Mouse (Mus musculus): ENCODE data around the gene Elavl3.

The Elavl3 gene

DNA sequence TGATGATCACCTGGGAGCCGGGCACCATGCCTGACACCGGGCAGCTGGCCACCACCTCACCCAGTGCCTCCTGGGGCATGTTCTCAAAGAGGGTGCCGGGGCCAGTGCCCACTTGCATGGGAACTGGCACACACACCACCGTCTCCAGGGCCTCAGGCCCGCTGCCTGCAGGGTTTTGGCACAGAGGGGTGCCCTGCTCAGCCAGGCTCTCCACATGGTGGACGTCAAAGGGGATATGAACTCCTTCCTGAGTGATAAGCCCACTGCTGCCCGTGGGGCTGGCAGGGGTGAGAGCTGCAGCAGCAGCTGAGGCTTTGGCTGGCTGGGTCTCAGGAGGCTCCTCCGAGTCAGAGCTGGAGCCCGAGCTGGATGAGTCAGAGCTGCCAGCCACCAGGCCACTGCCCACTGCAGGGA is 6.2 kb upstream of the Elavl3 start:
- DNase-seq (ENCODE audit: low read depth, low spot score), result no peak

GRCm38 (mm10) chr9:22057031-22057517 is 5.3 kb upstream of the Elavl3 start:
- no peak for DNase-seq (ENCODE audit: low read depth, low spot score)

GRCm38 (mm10) chr9:22056303-22056910 is 4.6 kb upstream of the Elavl3 start:
- DNase-seq (ENCODE audit: low read depth, low spot score), result no peak

DNA sequence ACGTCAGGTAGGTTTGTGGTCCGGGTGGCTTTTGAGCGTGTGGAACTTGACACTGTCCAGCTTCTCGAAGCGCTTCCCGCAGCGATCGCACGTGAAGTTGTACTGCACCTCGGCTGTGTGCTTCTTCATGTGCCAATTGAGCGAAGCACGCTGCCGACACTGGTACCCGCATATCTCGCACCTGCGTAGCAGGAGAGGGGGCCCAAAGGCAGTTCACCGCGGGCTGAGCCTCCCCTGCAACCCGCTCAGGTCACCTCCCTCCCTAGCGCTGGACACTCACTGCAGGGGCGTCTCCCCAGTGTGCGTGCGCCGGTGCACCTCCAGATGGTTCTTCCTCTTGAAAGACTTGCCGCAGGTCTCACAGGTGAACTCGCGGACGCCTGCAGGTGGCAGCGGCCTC is 3.9 kb upstream of the Elavl3 start:
- no peak for DNase-seq (ENCODE audit: low read depth, low spot score)

DNA sequence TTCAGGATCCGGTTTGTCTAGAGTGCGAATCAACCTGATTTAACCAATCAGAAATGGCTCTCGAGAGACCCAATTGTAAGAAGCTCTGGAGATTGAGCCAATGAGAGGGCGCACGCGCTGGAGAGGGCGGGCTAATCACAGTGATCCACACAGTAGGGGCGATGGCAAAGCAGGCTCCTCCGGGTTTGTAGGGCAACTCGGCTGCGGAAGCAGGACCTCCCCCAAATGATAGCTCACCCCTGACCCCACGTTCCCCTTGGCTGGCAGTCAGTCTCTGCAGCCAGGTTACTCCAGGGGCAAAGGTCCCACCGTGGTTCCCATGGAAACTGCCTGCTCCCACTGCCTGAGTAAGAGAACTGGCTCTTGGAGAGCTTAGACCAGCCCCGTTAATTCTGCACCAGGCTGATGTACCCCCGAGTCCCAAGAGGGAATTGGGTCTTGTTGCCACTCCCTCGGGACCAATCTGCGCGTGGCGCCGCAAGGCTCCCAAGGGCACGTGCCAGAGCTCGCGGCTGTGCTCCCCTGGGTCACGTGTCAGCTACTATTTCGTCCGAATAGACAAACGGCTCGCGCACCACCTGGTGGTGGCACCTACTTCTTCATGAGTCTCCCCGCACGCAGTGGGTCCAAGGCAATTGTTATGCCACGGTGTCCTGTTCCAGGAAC is 2.7 kb upstream of the Elavl3 start:
- peak; percentile 95 for DNase-seq (ENCODE audit: low read depth, low spot score)

- peak; percentile 61 for DNase-seq (ENCODE audit: low read depth, low spot score)
Measured at GRCm38 (mm10) chr9:22053657-22054056, 1.8 kb upstream of the Elavl3 start.

GRCm38 (mm10) chr9:22051161-22051957 is 464 bp downstream of the Elavl3 start:
- DNase-seq (ENCODE audit: low read depth, low spot score), result peak; percentile 26

- DNase-seq (ENCODE audit: low read depth, low spot score), result peak; percentile 93
Measured at GRCm38 (mm10) chr9:22050351-22050889, 1.4 kb downstream of the Elavl3 start.

GRCm38 (mm10) chr9:22049721-22050270 is 2.0 kb downstream of the Elavl3 start:
- no peak for DNase-seq (ENCODE audit: low read depth, low spot score)

GRCm38 (mm10) chr9:22049315-22049714 is 2.5 kb downstream of the Elavl3 start:
- DNase-seq (ENCODE audit: low read depth, low spot score), result no peak

GRCm38 (mm10) chr9:22047329-22047728 is 4.5 kb downstream of the Elavl3 start:
- DNase-seq (ENCODE audit: low read depth, low spot score), result peak; percentile 19

- DNase-seq (ENCODE audit: low read depth, low spot score), result no peak
Measured at GRCm38 (mm10) chr9:22041832-22042231, 10.0 kb downstream of the Elavl3 start.

- DNase-seq (ENCODE audit: low read depth, low spot score), result no peak
Measured at GRCm38 (mm10) chr9:22037826-22038225, 14.0 kb downstream of the Elavl3 start.

- DNase-seq (ENCODE audit: low read depth, low spot score), result no peak
Measured at GRCm38 (mm10) chr9:22035300-22036044, 16.4 kb downstream of the Elavl3 start.

DNA sequence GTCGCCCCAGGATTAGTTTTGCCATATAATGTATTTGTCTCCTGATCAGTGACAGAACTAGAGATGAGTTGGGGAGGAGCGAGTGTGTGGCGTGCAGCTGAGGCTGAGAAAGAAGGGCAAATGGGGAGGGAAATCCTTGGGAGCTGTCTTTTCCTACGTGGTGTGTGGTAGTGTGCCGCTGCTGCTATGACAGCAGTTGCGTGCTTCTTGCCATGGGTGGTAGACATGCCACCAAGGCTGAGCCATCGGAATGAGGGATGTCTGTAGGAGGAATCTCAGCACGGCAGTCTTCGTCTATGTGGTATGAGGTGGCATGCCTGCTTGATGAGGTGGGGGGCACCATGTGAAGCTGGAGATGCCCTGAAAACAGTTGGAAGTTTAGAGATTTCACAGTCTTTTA is 21.4 kb downstream of the Elavl3 start:
- DNase-seq (ENCODE audit: low read depth, low spot score), result no peak

- no peak for DNase-seq (ENCODE audit: low read depth, low spot score)
Measured at GRCm38 (mm10) chr9:22028467-22028866, 23.4 kb downstream of the Elavl3 start.

DNA sequence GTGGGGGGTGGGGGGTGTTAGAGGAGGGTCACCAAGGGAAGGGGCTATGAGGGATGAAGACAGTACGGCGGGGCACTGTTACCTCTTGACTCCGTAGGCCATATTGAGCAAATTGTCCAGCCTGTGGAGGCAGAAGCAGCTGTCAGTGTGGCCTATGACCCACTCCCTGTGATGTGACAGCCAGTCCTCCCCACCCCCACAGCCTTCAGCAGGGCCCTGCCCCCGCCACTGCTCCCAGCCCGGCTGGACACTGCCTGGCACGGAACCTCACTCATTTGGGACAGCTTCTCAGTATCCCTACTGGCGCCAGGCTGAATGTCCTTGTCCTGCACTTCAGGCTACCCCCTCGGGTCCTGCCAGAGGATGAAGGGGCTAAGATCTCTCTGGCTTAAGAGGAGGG is 27.2 kb downstream of the Elavl3 start:
- DNase-seq (ENCODE audit: low read depth, low spot score), result no peak

DNA sequence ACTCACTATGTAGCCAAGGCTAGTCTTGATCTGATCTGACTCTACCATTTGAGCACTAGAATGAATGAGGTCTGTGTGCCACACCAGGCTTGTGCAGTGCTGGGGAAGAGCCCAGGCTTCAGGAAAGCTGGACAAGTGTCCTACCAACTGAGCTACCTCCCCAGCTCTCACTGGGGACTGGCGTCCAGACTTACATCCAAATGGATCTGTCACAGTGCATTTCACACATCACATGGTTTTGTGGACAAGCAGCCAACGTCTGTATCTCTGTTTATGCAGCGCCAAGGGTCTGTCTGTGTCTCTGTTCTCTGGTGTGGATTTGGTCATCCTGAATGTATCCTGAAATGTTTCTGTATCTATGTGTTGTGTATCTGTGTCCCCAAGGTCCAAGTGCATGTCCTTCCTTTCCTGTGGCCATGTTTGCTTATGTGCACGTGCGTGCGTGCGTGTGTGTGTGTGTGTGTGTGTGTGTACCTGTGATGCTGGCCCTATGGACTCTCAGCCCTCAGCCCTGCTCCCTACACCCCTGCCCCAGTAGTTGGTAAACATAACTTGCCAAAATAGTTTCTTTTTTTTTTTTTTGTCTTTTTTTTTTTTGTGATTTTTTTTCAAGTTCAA is 34.5 kb downstream of the Elavl3 start:
- no peak for DNase-seq (ENCODE audit: low read depth, low spot score)

GRCm38 (mm10) chr9:22016245-22016644 is 35.6 kb downstream of the Elavl3 start:
- DNase-seq (ENCODE audit: low read depth, low spot score), result no peak

- no peak for DNase-seq (ENCODE audit: low read depth, low spot score)
Measured at GRCm38 (mm10) chr9:22012731-22013130, 39.1 kb downstream of the Elavl3 start.

GRCm38 (mm10) chr9:22011055-22011454 is 40.8 kb downstream of the Elavl3 start:
- DNase-seq (ENCODE audit: low read depth, low spot score), result no peak
